Mouse (Mus musculus) v-Abl transformed pro-B cells (cell line): ENCODE results near the gene Fam69b.

ENCODE experiments used
- in situ Hi-C, 2 experiments: fragments of 400-800 bp; cut with MboI; formaldehyde crosslinking; loops; one replicate each; pipeline ENCODE4 v1.15.1; 2025; ENCODE audit not compliant: unreplicated experiment in 2 of 2

The Fam69b gene

DNA sequence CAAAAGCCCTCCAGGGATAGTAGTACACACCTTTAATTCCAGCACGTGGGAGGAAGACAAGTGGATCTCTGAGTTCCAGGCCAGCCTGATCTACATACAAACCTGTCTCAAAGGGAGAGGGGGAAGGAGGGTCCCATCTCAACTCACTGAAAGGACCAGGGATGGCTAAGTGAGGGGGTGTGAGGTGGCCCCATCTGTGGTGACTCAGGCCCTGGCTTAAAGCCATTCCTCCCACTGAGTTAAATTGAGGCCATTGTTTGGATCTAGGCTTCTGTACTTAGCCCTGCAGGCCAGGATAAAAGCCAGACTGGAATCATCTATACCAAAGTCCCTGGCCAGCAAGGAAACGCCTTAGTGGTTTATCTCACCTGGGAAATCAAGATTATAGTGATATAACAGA, 7.0 kb upstream of the Fam69b start:
- in situ Hi-C loops, result no loop called here

DNA sequence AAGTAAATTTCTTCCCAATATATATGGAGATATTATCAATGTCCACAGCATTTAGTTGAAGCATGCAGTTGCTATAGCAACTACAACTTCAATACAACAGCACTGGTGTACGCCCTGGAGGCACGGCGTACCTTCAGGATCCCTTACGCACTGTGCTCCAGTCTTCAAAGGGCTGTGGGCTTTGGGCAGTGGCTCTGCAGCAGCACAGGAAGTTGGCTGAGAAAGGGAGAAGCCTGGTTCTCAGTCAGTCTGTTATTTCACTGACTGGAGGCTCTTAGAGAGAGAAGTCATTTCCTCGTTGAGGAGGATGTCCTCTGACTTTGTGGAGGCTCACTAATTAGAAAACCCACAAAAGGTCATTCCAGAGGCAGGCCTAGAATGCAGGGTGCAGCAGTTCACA, 5.3 kb upstream of the Fam69b start:
- in situ Hi-C loops, result no loop called here

GRCm38 (mm10) chr2:26625419-26625818, 2.8 kb upstream of the Fam69b start:
- in situ Hi-C loops, result no loop called here

GRCm38 (mm10) chr2:26626081-26626480, 2.2 kb upstream of the Fam69b start:
- in situ Hi-C loops, result no loop called here

- in situ Hi-C loops, result no loop called here
Measured at GRCm38 (mm10) chr2:26628792-26629437, 658 bp downstream of the Fam69b start.

- in situ Hi-C loops, result no loop called here
Measured at GRCm38 (mm10) chr2:26632541-26633395, 4.5 kb downstream of the Fam69b start.

DNA sequence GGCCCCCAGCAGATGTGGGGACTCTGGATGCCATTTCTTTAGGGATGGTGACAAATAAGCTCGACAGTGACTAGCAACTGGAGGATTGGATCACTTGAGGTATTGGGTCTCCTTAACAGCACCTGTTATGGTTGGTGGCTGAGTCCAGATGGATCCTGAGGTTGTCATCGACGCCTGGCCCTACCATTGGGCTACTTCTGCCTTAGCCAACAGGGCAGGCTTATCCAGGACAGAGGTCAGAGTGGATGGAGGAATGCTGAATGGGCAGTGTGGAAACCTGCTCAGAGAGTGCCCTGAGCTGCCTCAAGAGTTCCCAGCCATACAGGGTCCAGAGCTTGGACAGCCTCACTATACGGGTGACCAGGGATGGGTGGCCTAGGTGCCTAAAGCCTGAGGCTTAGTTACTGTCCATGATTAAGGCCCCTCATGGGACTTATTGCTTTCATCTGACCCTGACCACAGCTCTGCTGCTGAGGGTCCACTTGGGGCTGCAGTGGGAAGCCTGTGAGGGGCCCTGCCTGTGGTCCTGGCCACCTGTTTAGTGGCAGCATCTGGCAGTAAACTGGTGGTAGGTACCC, 5.8 kb downstream of the Fam69b start:
- in situ Hi-C loops, result no loop called here

- in situ Hi-C loops, result loop anchor here (5.0 kb wide), 1 partner anchor 38 kb away; no protein-coding TSS in a partner anchor
Measured at GRCm38 (mm10) chr2:26634629-26635488, 6.6 kb downstream of the Fam69b start.

GRCm38 (mm10) chr2:26635489-26636324, 7.5 kb downstream of the Fam69b start:
- in situ Hi-C loops, result loop anchor here (5.0 kb wide), 1 partner anchor 38 kb away; no protein-coding TSS in a partner anchor

GRCm38 (mm10) chr2:26636325-26636635, 8.0 kb downstream of the Fam69b start:
- in situ Hi-C loops, result loop anchor here (5.0 kb wide), 1 partner anchor 39 kb away; no protein-coding TSS in a partner anchor

DNA sequence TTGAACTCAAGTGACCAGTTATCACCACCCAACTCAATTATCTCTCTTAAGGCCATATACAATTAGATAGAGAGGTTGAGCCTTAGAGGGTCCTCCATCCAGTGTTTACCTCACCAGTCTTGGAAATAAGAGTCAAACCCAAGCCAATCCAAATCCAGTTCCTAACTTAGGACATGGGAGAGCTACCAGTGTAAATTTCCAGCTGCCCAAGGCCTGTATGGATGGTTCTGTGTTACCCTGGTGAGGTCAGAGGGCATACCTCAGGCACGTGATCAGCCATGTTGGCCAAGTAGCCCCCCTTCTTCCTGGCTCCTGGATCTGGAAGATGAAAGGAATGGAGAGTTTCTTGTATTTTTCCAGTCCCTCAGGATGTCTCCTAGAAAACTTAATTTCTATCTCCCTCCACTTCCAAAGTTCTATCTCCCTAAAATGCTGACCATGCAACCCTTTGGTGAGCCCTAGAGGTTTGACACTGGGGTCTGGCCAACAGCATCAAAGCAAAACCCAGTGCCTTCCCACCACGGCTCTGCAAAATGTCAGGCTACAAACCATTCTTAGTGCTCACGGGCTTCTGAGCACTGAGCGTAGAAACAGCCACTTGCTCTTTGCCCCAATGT, 9.2 kb downstream of the Fam69b start:
- in situ Hi-C loops, result loop anchor here (5.0 kb wide), 1 partner anchor 40 kb away; no protein-coding TSS in a partner anchor

- in situ Hi-C loops, result loop anchor here (5.0 kb wide), 1 partner anchor 41 kb away; no protein-coding TSS in a partner anchor
Measured at GRCm38 (mm10) chr2:26638039-26638438, 9.8 kb downstream of the Fam69b start.

DNA sequence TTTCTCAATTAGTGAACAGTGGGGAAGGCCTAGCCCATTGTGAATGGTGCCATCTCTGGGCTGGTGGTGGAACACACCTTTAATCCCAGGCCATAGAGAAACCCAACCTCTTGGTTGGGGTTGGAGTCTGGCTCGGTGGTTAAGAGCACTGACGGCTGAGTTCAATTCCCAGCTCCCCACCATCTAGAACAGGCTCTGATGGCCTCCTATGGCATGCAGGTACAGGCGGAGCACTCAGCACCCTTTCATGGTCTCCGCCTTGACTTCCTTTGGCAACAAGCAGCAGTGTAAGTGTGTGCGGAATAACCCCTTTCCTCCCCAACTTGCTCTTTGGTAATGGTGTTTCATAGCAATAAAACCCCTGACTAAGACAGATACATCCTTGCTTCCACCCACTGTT, 10.3 kb downstream of the Fam69b start:
- in situ Hi-C loops, result loop anchor here (5.0 kb wide), 1 partner anchor 41 kb away; no protein-coding TSS in a partner anchor

DNA sequence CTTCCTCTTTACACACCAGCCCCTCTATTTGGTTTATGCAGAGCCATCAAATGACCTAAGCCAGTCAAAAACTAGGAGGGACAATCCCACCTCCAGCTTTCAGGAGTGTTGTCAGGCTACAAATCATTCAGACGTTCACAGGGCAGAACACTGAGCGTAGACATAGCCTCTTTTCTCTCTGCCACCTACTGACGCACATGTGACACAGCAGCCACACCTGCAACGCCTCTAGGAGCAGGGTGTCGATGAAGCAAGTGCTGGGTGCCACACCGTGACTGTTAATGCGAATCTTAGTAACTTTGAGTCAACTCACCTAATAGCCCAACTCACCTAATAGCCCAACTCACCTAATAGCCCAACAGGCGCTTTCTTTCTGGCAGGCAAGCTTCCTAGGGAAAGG, 10.8 kb downstream of the Fam69b start:
- in situ Hi-C loops, result loop anchor here (5.0 kb wide), 1 partner anchor 42 kb away; no protein-coding TSS in a partner anchor

GRCm38 (mm10) chr2:26639838-26640830, 11.9 kb downstream of the Fam69b start:
- in situ Hi-C loops, result loop anchor here (5.0 kb wide), 2 partner anchors 43 to 267 kb away; no protein-coding TSS in a partner anchor

GRCm38 (mm10) chr2:26641006-26641647, 12.9 kb downstream of the Fam69b start:
- in situ Hi-C loops, result loop anchor here in 1 of 2 experiments (5.0 kb wide), 1 partner anchor 266 kb away; no protein-coding TSS in a partner anchor

DNA sequence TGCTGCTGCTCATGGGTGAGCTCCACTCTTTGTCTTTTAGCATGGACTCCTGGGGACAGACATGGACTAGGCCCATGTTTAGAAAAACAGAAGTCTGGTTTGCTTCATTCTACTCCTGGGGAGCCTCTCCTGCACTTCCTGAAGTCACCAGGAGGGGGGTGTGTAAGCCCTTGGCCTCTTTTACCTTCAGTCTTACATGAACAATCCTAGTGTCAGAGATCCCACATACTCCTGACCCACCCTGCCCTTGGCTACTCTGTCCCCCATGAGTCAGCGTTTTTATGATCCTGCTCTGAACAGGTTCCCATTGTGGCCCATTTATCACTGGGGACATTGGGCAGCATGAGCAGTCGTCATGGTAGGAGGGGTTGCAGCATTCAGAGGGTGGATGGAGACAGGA, 15.7 kb downstream of the Fam69b start:
- in situ Hi-C loops, result loop anchor here in 1 of 2 experiments (5.0 kb wide), 1 partner anchor 263 kb away; no protein-coding TSS in a partner anchor
